Mouse (Mus musculus) lung, embryonic 16.5 days (tissue): Measurements from ENCODE around the gene A630001G21Rik. TPM values are rescaled to one million over a fixed set of nuclear protein-coding genes. Genes with fewer than 3 reads are reported as not detected.

Experiments
- ATAC-seq: fragments of 200-750 bp; cut with Nextera tagmentation; 2 replicates; pipeline ENCODE4 v1.8.0; 2017; ENCODE audit warnings: low read depth, mild to moderate bottlenecking, moderate library complexity
- H3K27ac ChIP-seq: fragments of 300-500 bp; sonication (generic); 2 replicates; pipeline ENCODE4 v1.5.1; 2014; ENCODE audit warnings: mild to moderate bottlenecking, control low read depth, low read length
- H3K27me3 ChIP-seq: fragments of 300-500 bp; sonication (generic); 2 replicates; pipeline ENCODE4 v1.6.1; 2014; ENCODE audit warnings: low read depth, low read length, mixed read lengths; ENCODE audit not compliant: control insufficient read depth, insufficient read depth
- H3K36me3 ChIP-seq: fragments of 300-500 bp; sonication (generic); 2 replicates; pipeline ENCODE4 v1.6.1; 2014; ENCODE audit warnings: low read length; ENCODE audit not compliant: control insufficient read depth, insufficient read depth
- H3K4me1 ChIP-seq: fragments of 300-500 bp; sonication (generic); replicated peaks from 2 replicates; pipeline ENCODE4 v1.6.1; 2014; ENCODE audit warnings: low read length, mixed read lengths; ENCODE audit not compliant: control insufficient read depth, insufficient read depth
- H3K4me2 ChIP-seq: fragments of 300-500 bp; sonication (generic); 2 replicates; pipeline ENCODE4 v1.6.1; 2014; ENCODE audit warnings: low read depth, low read length, control low read depth
- H3K4me3 ChIP-seq: fragments of 300-500 bp; sonication (generic); 2 replicates; pipeline ENCODE4 v1.5.1; 2014; ENCODE audit warnings: mild to moderate bottlenecking, low read length, control low read depth
- H3K9ac ChIP-seq: fragments of 300-500 bp; sonication (generic); 2 replicates; pipeline ENCODE4 v1.6.1; 2014; ENCODE audit warnings: low read length, control low read depth
- H3K9me3 ChIP-seq: fragments of 300-500 bp; sonication (generic); 2 replicates; pipeline ENCODE4 v1.6.1; 2016; ENCODE audit warnings: low read length; ENCODE audit not compliant: control insufficient read depth
- WGBS: fragments of 180-500 bp; shearing (Covaris S2); extraction: QIAGEN DNeasy Blood & Tissue Kit; methylation state at CpG from one replicate; pipeline ENCODE4 v1.1.7; 2014; 5-methylcytosine and 5-hydroxymethylcytosine counted together
- polyA plus RNA-seq: library from polyadenylated mRNA; unstranded; fragments of >200 nt; fragmentation: Nextera tagmentation; extraction: Ambion mirVana; gene quantifications from 2 replicates; pipeline ENCODE4 v1.2.1, GENCODE M21; 2015

Gene A630001G21Rik
- polyA plus RNA-seq, 1 experiment from 2014 or later = 1.3 TPM

DNA sequence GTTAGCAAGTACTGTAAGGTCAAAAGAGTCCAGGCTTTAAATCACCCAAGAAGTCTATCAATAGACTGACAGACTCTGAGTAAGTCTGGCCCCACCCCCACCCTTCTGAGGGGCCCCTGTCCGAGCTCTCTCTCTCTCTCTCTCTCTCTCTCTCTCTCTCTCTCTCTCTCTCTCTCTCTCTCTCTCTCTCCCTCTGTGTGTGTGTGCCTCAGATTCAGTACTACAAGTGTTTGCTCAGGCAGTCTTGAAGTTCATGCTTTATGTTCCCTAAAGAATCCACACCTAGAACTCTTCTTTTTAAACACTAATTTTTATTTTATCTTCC is 19.5 kb downstream of the A630001G21Rik start:
- no peak overlapping the region for H3K4me2 ChIP-seq
- no peak overlapping the region for H3K4me3 ChIP-seq
- no peaks in the 10 kb centered on the region for H3K36me3 ChIP-seq
- WGBS = 10% methylated on average over 1 of the region's 1 CpGs
- no peak for ATAC-seq
- H3K9me3 ChIP-seq = no peaks in the 10 kb centered on the region
- no peaks in the 10 kb centered on the region for H3K27me3 ChIP-seq
- H3K4me1 ChIP-seq = no peaks in the 10 kb centered on the region
- H3K9ac ChIP-seq = no peak overlapping the region
- H3K27ac ChIP-seq = no peak overlapping the region

DNA sequence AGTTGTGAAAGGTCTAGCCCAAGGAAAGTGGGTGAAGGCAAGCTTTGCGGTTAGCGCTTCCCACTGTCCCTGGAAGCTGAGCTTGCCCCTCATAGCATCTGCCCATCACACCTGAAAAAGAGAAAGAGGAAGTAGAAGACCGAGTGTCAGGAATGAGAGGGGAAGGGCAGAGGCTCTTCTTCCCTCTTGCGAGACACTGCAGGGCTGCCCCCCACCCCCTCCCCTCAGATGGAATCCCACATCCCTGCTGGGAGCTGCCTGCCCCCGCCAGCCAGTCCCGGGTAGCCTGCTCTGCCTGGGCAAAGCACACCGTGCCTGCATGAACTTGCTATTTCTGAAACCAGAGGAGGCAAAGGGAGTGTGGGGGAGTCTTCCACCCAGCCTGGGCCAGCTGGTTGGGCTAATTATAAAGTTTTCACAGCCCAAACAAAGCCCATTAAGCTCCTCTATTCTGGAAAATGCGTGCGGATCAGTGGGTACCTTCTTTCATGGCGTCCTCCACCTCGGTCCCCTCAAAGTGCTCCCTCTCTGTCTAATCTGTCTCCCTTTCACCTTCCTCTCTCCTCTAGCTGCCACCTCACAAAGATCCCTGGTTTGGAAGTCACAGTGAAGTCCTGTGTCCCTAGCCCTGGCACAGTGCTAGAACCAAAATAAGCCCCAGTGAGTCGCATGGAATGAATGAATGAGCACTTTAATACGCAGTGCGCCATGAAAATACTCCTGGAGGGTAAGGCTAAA is 20.0 kb downstream of the A630001G21Rik start:
- H3K27ac ChIP-seq = no peak overlapping the region
- no peaks in the 10 kb centered on the region for H3K36me3 ChIP-seq
- no peaks in the 10 kb centered on the region for H3K4me1 ChIP-seq
- H3K9ac ChIP-seq = no peak overlapping the region
- ATAC-seq = no peak
- no peak overlapping the region for H3K4me2 ChIP-seq
- no peaks in the 10 kb centered on the region for H3K9me3 ChIP-seq
- WGBS = 34% methylated on average over 12 of the region's 14 CpGs
- H3K4me3 ChIP-seq = no peak overlapping the region
- H3K27me3 ChIP-seq = no peaks in the 10 kb centered on the region

DNA sequence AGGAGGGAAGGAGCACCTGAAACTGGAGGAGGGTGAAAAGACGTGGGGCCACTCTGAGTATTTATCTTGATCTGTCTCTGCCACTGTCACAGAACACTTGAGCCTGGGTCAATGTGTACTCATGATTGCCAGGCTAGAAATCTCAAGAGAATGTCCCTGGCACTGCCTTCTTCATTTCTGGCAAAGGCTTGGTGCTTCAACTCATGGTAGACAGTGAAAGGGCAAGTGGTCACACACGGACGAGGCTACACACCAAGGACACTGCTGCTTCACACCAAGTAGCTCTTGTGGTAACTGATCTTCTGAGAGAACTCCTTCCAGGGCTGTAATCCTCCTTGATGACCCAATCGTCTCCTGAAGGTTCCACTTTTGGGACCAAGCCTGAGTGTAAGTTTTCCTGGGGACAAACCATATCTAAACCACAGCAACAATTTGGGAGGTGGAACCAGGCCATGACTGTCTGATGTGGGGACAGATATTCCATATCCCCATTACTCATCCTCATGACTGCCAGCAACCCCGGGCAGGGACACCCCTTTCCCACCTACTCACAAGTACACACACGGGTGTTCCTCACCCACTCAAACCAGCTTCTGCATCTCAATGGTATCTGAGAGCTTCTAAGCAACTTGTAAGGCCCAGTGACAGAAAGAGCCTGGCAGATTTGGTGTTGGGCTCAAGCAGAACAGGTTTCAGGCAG is 20.8 kb downstream of the A630001G21Rik start:
- Histone ChIP-seq H3K9ac (no peak overlapping the region), H3K4me2 (no peak overlapping the region), H3K36me3 (no peaks in the 10 kb centered on the region), H3K4me3 (no peak overlapping the region), H3K27me3 (no peaks in the 10 kb centered on the region), H3K9me3 (no peaks in the 10 kb centered on the region), H3K27ac (no peak overlapping the region), H3K4me1 (no peaks in the 10 kb centered on the region)
- 55% methylated on average over 6 of the region's 6 CpGs for WGBS
- ATAC-seq = no peak

DNA sequence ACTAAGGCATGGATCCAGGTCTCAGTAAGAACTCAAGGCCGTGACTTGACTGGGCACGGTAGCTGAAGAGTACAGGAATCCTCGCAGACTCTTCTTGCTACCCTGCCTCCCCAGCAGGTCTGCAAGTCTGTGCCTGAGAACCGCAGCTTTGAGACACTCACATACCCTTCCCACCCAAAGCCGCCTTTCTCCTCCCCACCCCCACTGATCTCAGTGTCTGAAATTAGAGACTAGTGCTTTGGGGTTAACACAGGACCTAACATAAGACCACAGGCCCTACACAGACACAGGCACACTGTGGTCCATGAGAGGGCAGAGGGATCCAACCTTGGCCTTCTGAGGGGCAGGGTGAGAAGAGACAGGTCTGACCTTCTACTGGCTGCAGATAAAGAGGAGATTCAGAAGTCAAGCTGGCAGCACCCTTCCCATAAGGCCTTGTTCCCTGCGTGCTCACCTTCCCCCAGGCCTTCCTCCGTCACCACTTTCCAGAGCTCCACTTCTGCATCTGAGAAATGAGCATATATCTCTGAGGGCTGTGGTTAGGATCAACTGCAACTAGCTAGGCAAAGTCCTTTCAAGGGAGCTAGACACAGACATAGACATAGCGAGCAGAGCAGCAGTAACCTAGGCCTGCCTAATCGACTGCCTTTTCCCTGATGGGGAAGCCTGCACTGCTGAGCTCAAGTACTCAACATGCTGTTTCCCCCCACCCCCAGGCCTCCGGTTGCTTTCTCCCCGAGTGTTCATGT is 26.3 kb downstream of the A630001G21Rik start:
- H3K27ac ChIP-seq = no peak overlapping the region
- WGBS = 71% methylated on average over 11 of the region's 11 CpGs

DNA sequence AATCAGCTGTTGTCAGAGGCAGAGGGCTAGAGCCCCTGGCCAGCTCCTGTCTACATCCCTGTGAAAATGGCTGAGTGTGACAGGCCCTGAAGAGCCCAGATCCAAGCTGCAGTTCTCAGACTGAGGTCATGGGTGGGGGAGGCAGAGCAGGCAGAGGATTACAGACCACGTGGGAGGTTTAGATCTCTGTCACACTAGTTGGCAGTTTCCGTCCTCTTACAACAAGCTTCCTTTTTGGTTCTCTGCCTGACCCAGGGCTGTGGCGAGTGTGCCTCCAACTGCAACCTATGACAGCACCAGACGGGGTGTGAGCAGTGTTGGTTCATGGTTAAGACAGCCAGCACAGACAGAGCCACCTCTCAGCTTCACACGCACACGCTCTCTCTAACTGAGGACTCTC is 26.9 kb downstream of the A630001G21Rik start:
- Histone ChIP-seq H3K4me1 (0 out of 2 replicates have a peak, but pooled peaks cover 4% of the 10 kb centered on the region), H3K9me3 (no peaks in the 10 kb centered on the region), H3K27me3 (no peaks in the 10 kb centered on the region), H3K9ac (no peak overlapping the region), H3K36me3 (no peaks in the 10 kb centered on the region), H3K4me2 (no peak overlapping the region), H3K27ac (no peak overlapping the region), H3K4me3 (no peak overlapping the region)
- WGBS = 32% methylated on average over 6 of the region's 6 CpGs
- peak; percentile 77 for ATAC-seq

More for the DNA sequence above, 26.3 kb downstream of the A630001G21Rik start:
- H3K4me3 ChIP-seq = no peak overlapping the region
- H3K9me3 ChIP-seq = no peaks in the 10 kb centered on the region
- H3K9ac ChIP-seq = no peak overlapping the region
- no peak for ATAC-seq
- H3K4me1 ChIP-seq = 0 out of 2 replicates have a peak, but pooled peaks cover 4% of the 10 kb centered on the region
- no peaks in the 10 kb centered on the region for H3K36me3 ChIP-seq
- H3K27me3 ChIP-seq = no peaks in the 10 kb centered on the region
- H3K4me2 ChIP-seq = no peak overlapping the region

DNA sequence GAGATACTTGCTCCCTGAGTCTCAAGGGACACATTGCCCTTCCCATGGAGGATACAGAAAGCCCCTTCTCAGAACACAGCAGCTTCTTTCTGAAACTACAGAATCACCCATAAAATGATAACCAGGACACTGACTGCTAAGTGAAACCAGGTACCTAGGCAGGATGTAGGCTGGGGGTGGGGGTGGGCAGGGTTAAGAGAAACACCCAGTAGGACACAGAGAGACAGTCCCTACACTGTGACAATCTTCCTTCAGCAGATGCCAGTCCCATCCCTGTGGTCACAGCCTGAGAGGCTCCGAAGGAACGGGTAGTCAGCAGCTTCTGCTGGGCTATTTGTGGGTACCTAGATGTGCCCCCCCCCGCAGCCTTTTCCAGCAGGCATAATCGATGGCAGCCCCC is 27.8 kb downstream of the A630001G21Rik start:
- Histone ChIP-seq H3K27ac (no peak overlapping the region), H3K4me1 (0 out of 2 replicates have a peak, but pooled peaks cover 4% of the 10 kb centered on the region), H3K36me3 (no peaks in the 10 kb centered on the region), H3K4me3 (no peak overlapping the region), H3K9me3 (no peaks in the 10 kb centered on the region), H3K9ac (no peak overlapping the region), H3K4me2 (no peak overlapping the region), H3K27me3 (no peaks in the 10 kb centered on the region)
- 83% methylated on average over 4 of the region's 4 CpGs for WGBS
- no peak for ATAC-seq

DNA sequence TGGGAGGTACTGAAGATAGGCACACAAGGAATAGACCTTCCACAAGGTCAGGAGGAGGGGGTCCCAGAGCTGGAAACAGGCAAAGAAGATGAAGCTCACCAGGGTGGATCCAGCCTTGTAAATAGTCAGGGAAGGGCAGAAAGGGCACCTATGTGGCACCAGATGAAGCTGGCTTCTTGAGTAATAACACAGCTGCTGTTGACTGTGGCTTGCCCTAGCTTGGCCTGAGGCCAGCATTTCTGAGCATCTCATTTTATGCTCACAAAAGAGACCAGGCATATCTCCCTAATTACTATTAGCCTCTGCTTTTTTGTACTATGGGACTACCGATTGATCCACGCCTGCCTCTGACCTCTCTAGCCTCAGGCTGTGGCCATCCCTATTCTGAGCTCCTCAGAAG is 28.6 kb downstream of the A630001G21Rik start:
- Histone ChIP-seq H3K9me3 (no peaks in the 10 kb centered on the region), H3K4me1 (0 out of 2 replicates have a peak, but pooled peaks cover 4% of the 10 kb centered on the region), H3K4me3 (no peak overlapping the region), H3K27me3 (no peaks in the 10 kb centered on the region), H3K36me3 (no peaks in the 10 kb centered on the region), H3K4me2 (no peak overlapping the region), H3K9ac (no peak overlapping the region), H3K27ac (no peak overlapping the region)
- no peak for ATAC-seq
- WGBS = 91% methylated on average over 2 of the region's 2 CpGs

DNA sequence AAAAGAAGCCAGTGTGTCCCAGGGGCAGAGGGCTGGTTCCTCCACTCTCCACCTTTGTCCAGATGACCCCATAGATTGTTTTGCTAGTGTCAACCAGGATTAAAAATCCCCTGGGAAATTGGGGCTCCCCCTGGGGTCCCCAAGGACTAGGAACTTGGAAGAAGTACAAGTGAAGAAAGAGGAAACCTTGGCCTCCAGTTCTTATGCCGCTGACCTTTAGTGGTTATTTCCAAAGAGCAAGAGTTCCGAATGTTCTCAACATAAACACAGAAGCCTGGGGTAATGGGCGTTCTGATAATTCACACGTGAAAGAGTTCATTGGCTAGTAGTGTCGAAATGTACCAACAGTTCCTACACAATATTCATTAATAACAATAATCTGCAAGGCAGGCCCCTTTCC is 31.9 kb downstream of the A630001G21Rik start:
- H3K9ac ChIP-seq = no peak overlapping the region
- H3K36me3 ChIP-seq = no peaks in the 10 kb centered on the region
- no peak overlapping the region for H3K4me3 ChIP-seq
- ATAC-seq = no peak
- H3K27me3 ChIP-seq = no peaks in the 10 kb centered on the region
- 69% methylated on average over 5 of the region's 5 CpGs for WGBS
- H3K4me2 ChIP-seq = no peak overlapping the region
- no peaks in the 10 kb centered on the region for H3K9me3 ChIP-seq
- 0 out of 2 replicates have a peak, but pooled peaks cover 2% of the 10 kb centered on the region for H3K4me1 ChIP-seq
- no peak overlapping the region for H3K27ac ChIP-seq

DNA sequence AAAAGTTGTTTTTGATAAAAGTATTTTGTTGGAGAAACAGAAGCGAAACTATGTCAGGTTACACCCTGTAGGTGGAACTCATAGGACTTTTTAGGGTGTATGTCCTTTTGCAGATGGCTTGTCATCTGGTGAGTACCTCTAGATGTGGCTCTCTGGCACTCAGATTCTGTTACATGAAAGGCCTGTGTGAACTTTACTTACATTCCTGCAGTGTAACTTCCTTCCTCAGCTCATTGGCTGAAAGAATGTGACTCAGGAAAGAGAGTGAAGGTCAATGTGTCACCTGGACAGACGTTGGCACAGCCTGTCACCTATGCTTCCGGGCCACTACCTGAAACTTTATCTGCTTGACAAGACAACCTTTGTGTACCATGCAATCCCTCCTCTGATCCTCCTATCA is 33.9 kb downstream of the A630001G21Rik start:
- Histone ChIP-seq H3K4me2 (no peak overlapping the region), H3K27ac (no peak overlapping the region)
- ATAC-seq = no peak

More for the DNA sequence above, 33.9 kb downstream of the A630001G21Rik start:
- WGBS = 64% methylated on average over 3 of the region's 3 CpGs
- Histone ChIP-seq H3K9me3 (no peaks in the 10 kb centered on the region), H3K4me3 (no peak overlapping the region), H3K36me3 (no peaks in the 10 kb centered on the region), H3K4me1 (no peaks in the 10 kb centered on the region), H3K27me3 (no peaks in the 10 kb centered on the region), H3K9ac (no peak overlapping the region)
